Mouse (Mus musculus) lung, postnatal 0 days (tissue): Measurements from ENCODE around the gene Mnat1. TPM values are rescaled to one million over a fixed set of nuclear protein-coding genes. Genes with fewer than 3 reads are reported as not detected.

Experiments used
- ATAC-seq: fragments of 200-750 bp; cut with Nextera tagmentation; 2 replicates; pipeline ENCODE4 v1.8.0; 2017; ENCODE audit warnings: moderate library complexity
- DNase-seq: peaks from one replicate; pipeline ENCODE4 v3.0.0-alpha.2; 2016; ENCODE audit warnings: low spot score
- H3K27ac ChIP-seq: fragments of 300-500 bp; sonication (generic); 2 replicates; pipeline ENCODE4 v1.5.1; 2014; ENCODE audit warnings: antibody characterized with exemption, mild to moderate bottlenecking, low read length, mixed read lengths
- H3K27me3 ChIP-seq: fragments of 300-500 bp; sonication (generic); replicated peaks from 2 replicates; pipeline ENCODE4 v1.6.1; 2014; ENCODE audit warnings: low read length, mixed read lengths; ENCODE audit not compliant: insufficient read depth
- H3K36me3 ChIP-seq: fragments of 300-500 bp; sonication (generic); 2 replicates; pipeline ENCODE4 v1.6.1; 2014; ENCODE audit warnings: low read length, mixed read lengths; ENCODE audit not compliant: insufficient read depth
- H3K4me1 ChIP-seq: fragments of 300-500 bp; sonication (generic); 2 replicates; pipeline ENCODE4 v1.6.1; 2014; ENCODE audit warnings: antibody characterized with exemption, low read depth, low read length, mixed read lengths; ENCODE audit not compliant: insufficient read depth
- H3K4me2 ChIP-seq: fragments of 300-500 bp; sonication (generic); replicated peaks from 2 replicates; pipeline ENCODE4 v1.6.1; 2014; ENCODE audit warnings: low read depth, mild to moderate bottlenecking, low read length, moderate library complexity, mixed read lengths
- H3K4me3 ChIP-seq: fragments of 300-500 bp; sonication (generic); 2 replicates; pipeline ENCODE4 v1.5.1; 2014; ENCODE audit warnings: low read depth, low read length
- H3K9ac ChIP-seq: fragments of 300-500 bp; sonication (generic); replicated peaks from 2 replicates; pipeline ENCODE4 v1.6.1; 2014; ENCODE audit warnings: low read depth, mild to moderate bottlenecking
- H3K9me3 ChIP-seq: fragments of 300-500 bp; sonication (generic); 2 replicates; pipeline ENCODE4 v1.6.1; 2016; ENCODE audit warnings: low read length, mixed read lengths
- CTCF ChIP-seq: IDR thresholded peaks from 2 replicates; pipeline ENCODE4 v1.5.1; 2016; ENCODE audit warnings: antibody characterized with exemption, mild to moderate bottlenecking
- EP300 ChIP-seq: IDR thresholded peaks from 2 replicates; pipeline ENCODE4 v1.6.1; 2016; ENCODE audit warnings: antibody characterized with exemption, mild to moderate bottlenecking, control low read depth
- WGBS: fragments of 180-500 bp; shearing (Covaris S2); extraction: QIAGEN DNeasy Blood & Tissue Kit; methylation state at CpG from one replicate; pipeline ENCODE4 v1.1.7; 2014; 5-methylcytosine and 5-hydroxymethylcytosine counted together
- polyA plus RNA-seq: library from polyadenylated mRNA; unstranded; fragments of >200 nt; fragmentation: Nextera tagmentation; extraction: Ambion mirVana; gene quantifications from 2 replicates; pipeline ENCODE4 v1.2.1, GENCODE M21; 2015

The Mnat1 gene
- polyA plus RNA-seq, 1 experiment from 2014 or later, result 25.8 TPM

- no peak for DNase-seq
- H3K4me2 ChIP-seq, result no peak overlapping the region
- no peaks in the 10 kb centered on the region for H3K36me3 ChIP-seq
- TF ChIP-seq CTCF (no peak), EP300 (no peak)
- no peaks in the 10 kb centered on the region for H3K4me1 ChIP-seq
- H3K9me3 ChIP-seq, result no peaks in the 10 kb centered on the region
- no peak overlapping the region for H3K27ac ChIP-seq
- H3K4me3 ChIP-seq, result no peak overlapping the region
- no peak for ATAC-seq
- H3K27me3 ChIP-seq, result no peaks in the 10 kb centered on the region
- no peak overlapping the region for H3K9ac ChIP-seq
Measured at GRCm38 (mm10) chr12:73231552-73231951, 108.0 kb downstream of the Mnat1 start.

- Histone ChIP-seq H3K27ac (no peak overlapping the region), H3K9me3 (no peaks in the 10 kb centered on the region), H3K4me3 (no peak overlapping the region), H3K4me2 (no peak overlapping the region), H3K27me3 (no peaks in the 10 kb centered on the region), H3K4me1 (no peaks in the 10 kb centered on the region), H3K36me3 (no peaks in the 10 kb centered on the region), H3K9ac (no peak overlapping the region)
- ATAC-seq (no peak), DNase-seq (no peak)
- 65% methylated on average over 2 of the region's 2 CpGs for WGBS
- TF ChIP-seq EP300, result no peak
- TF ChIP-seq CTCF, result no peak
Measured at GRCm38 (mm10) chr12:73232586-73232985, 109.1 kb downstream of the Mnat1 start.

GRCm38 (mm10) chr12:73241960-73242359 lies 118.4 kb downstream of the Mnat1 start:
- Histone ChIP-seq H3K4me2 (no peak overlapping the region), H3K9me3 (no peaks in the 10 kb centered on the region), H3K27me3 (no peaks in the 10 kb centered on the region), H3K27ac (no peak overlapping the region), H3K36me3 (no peaks in the 10 kb centered on the region), H3K9ac (no peak overlapping the region), H3K4me3 (no peak overlapping the region), H3K4me1 (no peaks in the 10 kb centered on the region)
- no peak for TF ChIP-seq EP300
- TF ChIP-seq CTCF, result no peak
- 61% methylated on average over 10 of the region's 10 CpGs for WGBS
- ATAC-seq, result peak; percentile 23
- DNase-seq, result peak; percentile 42

- H3K27ac ChIP-seq, result no peak overlapping the region
- H3K36me3 ChIP-seq, result no peaks in the 10 kb centered on the region
- no peaks in the 10 kb centered on the region for H3K27me3 ChIP-seq
- no peaks in the 10 kb centered on the region for H3K9me3 ChIP-seq
- no peak overlapping the region for H3K9ac ChIP-seq
- WGBS, result 53% methylated on average over 5 of the region's 5 CpGs
- TF ChIP-seq EP300 (no peak), CTCF (no peak)
- ATAC-seq (no peak), DNase-seq (no peak)
- H3K4me2 ChIP-seq, result no peak overlapping the region
- H3K4me3 ChIP-seq, result no peak overlapping the region
- H3K4me1 ChIP-seq, result no peaks in the 10 kb centered on the region
Measured at GRCm38 (mm10) chr12:73245687-73246086, 122.2 kb downstream of the Mnat1 start.

- Histone ChIP-seq H3K27ac (no peak overlapping the region), H3K27me3 (no peaks in the 10 kb centered on the region), H3K36me3 (no peaks in the 10 kb centered on the region), H3K4me1 (no peaks in the 10 kb centered on the region), H3K9ac (no peak overlapping the region), H3K4me2 (no peak overlapping the region), H3K9me3 (no peaks in the 10 kb centered on the region), H3K4me3 (no peak overlapping the region)
- TF ChIP-seq EP300 (no peak), CTCF (no peak)
- ATAC-seq (no peak), DNase-seq (no peak)
- WGBS, result 51% methylated on average over 2 of the region's 2 CpGs
Measured at GRCm38 (mm10) chr12:73255006-73255405, 131.5 kb downstream of the Mnat1 start.

- DNase-seq, result no peak
- Histone ChIP-seq H3K9me3 (no peaks in the 10 kb centered on the region), H3K4me2 (no peak overlapping the region), H3K27ac (no peak overlapping the region), H3K4me1 (no peaks in the 10 kb centered on the region), H3K9ac (no peak overlapping the region), H3K4me3 (no peak overlapping the region), H3K27me3 (no peaks in the 10 kb centered on the region), H3K36me3 (no peaks in the 10 kb centered on the region)
- TF ChIP-seq EP300 (no peak), CTCF (no peak)
- no peak for ATAC-seq
- 92% methylated on average over 6 of the region's 6 CpGs for WGBS
Measured at GRCm38 (mm10) chr12:73259269-73259668, 135.8 kb downstream of the Mnat1 start.

GRCm38 (mm10) chr12:73260339-73260738 lies 136.8 kb downstream of the Mnat1 start:
- TF ChIP-seq EP300 (no peak), CTCF (no peak)
- no peak overlapping the region for H3K9ac ChIP-seq
- H3K4me1 ChIP-seq, result no peaks in the 10 kb centered on the region
- H3K27me3 ChIP-seq, result no peaks in the 10 kb centered on the region
- DNase-seq, result no peak
- no peak overlapping the region for H3K4me2 ChIP-seq
- ATAC-seq, result no peak
- H3K4me3 ChIP-seq, result no peak overlapping the region
- no peak overlapping the region for H3K27ac ChIP-seq
- no peaks in the 10 kb centered on the region for H3K9me3 ChIP-seq
- H3K36me3 ChIP-seq, result no peaks in the 10 kb centered on the region
- WGBS, result 94% methylated on average over 1 of the region's 1 CpGs
